Mouse (Mus musculus) forebrain, embryonic 16.5 days (tissue): ENCODE measurements around the gene Mark2. TPM values are rescaled to one million over a fixed set of nuclear protein-coding genes. Genes with fewer than 3 reads are reported as not detected.

ENCODE experiments used
- ATAC-seq: fragments of 200-750 bp; cut with Nextera tagmentation; 2 replicates; pipeline ENCODE4 v1.8.0; 2017; ENCODE audit warnings: mild to moderate bottlenecking, moderate library complexity
- H3K27ac ChIP-seq: fragments of 300-500 bp; sonication (generic); 2 replicates; pipeline ENCODE4 v1.5.1; 2014; ENCODE audit warnings: low read length, control low read depth
- H3K27me3 ChIP-seq: fragments of 300-500 bp; sonication (generic); replicated peaks from 2 replicates; pipeline ENCODE4 v1.6.1; 2014; ENCODE audit warnings: low read length; ENCODE audit not compliant: control insufficient read depth, insufficient read depth
- H3K36me3 ChIP-seq: fragments of 300-500 bp; sonication (generic); 2 replicates; pipeline ENCODE4 v1.6.1; 2014; ENCODE audit not compliant: control insufficient read depth, insufficient read depth
- H3K4me1 ChIP-seq: fragments of 300-500 bp; sonication (generic); replicated peaks from 2 replicates; pipeline ENCODE4 v1.6.1; 2014; ENCODE audit warnings: low read length; ENCODE audit not compliant: control insufficient read depth, insufficient read depth
- H3K4me2 ChIP-seq: fragments of 300-500 bp; sonication (generic); 2 replicates; pipeline ENCODE4 v1.6.1; 2014; ENCODE audit warnings: mild to moderate bottlenecking, low read length, control low read depth
- H3K4me3 ChIP-seq: fragments of 300-500 bp; sonication (generic); replicated peaks from 2 replicates; pipeline ENCODE4 v1.5.1; 2014; ENCODE audit warnings: mild to moderate bottlenecking, low read length, control low read depth
- H3K9ac ChIP-seq: fragments of 300-500 bp; sonication (generic); replicated peaks from 2 replicates; pipeline ENCODE4 v1.6.1; 2014; ENCODE audit warnings: low read depth, low read length, control low read depth
- H3K9me3 ChIP-seq: fragments of 300-500 bp; sonication (generic); 2 replicates; pipeline ENCODE4 v1.6.1; 2016; ENCODE audit warnings: low read length; ENCODE audit not compliant: control insufficient read depth
- WGBS: fragments of 180-500 bp; shearing (Covaris S2); extraction: QIAGEN DNeasy Blood & Tissue Kit; methylation state at CpG from one replicate; pipeline ENCODE4 v1.1.7; 2014; 5-methylcytosine and 5-hydroxymethylcytosine counted together
- polyA plus RNA-seq: library from polyadenylated mRNA; unstranded; fragments of >200 nt; fragmentation: Nextera tagmentation; extraction: Ambion mirVana; gene quantifications from 2 replicates; pipeline ENCODE4 v1.2.1, GENCODE M21; 2015

Mark2 gene
- polyA plus RNA-seq, 1 experiment from 2014 or later: 43.8 TPM

- no peaks in the 10 kb centered on the region for H3K27me3 ChIP-seq
- no peak overlapping the region for H3K4me3 ChIP-seq
- no peak overlapping the region for H3K27ac ChIP-seq
- no peak overlapping the region for H3K4me2 ChIP-seq
- H3K9me3 ChIP-seq: no peaks in the 10 kb centered on the region
- peaks cover 22% of the 10 kb centered on the region for H3K4me1 ChIP-seq
- WGBS: 71% methylated on average over 2 of the region's 2 CpGs
- no peak for ATAC-seq
- no peak overlapping the region for H3K9ac ChIP-seq
- no peaks in the 10 kb centered on the region for H3K36me3 ChIP-seq
These were observed 36.9 kb downstream of the Mark2 start for GRCm38 (mm10) chr19:7304801-7305200.

DNA sequence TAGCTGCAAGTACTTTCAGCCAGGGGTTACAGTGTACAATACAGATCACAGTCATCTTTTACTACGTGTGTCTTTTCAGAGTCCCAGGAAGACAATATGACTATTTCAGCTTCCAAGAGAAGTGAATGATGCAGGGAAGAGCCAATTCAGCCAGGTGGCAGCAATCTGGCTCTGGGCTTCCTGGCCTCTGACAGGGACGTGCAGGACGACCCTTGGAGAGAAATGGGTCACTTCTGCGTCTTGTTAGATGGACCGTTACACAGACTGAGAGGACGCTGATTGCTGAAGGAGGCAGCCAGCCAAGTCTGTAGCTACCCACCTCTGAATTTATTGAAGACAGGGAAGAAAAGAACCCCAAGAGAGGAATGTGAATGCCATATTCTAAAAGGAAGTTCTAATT lies 37.9 kb downstream of the Mark2 start:
- no peak overlapping the region for H3K9ac ChIP-seq
- H3K9me3 ChIP-seq: no peaks in the 10 kb centered on the region
- ATAC-seq: no peak
- 56% methylated on average over 6 of the region's 6 CpGs for WGBS
- H3K27me3 ChIP-seq: no peaks in the 10 kb centered on the region
- H3K36me3 ChIP-seq: no peaks in the 10 kb centered on the region
- H3K27ac ChIP-seq: no peak overlapping the region
- no peak overlapping the region for H3K4me3 ChIP-seq
- no peak overlapping the region for H3K4me2 ChIP-seq
- H3K4me1 ChIP-seq: peaks cover 27% of the 10 kb centered on the region

- H3K4me2 ChIP-seq: no peak overlapping the region
- H3K9me3 ChIP-seq: no peaks in the 10 kb centered on the region
- no peak overlapping the region for H3K27ac ChIP-seq
- H3K4me3 ChIP-seq: no peak overlapping the region
- H3K27me3 ChIP-seq: no peaks in the 10 kb centered on the region
- ATAC-seq: no peak
- peaks cover 16% of the 10 kb centered on the region for H3K4me1 ChIP-seq
- 79% methylated on average over 1 of the region's 1 CpGs for WGBS
- no peaks in the 10 kb centered on the region for H3K36me3 ChIP-seq
- no peak overlapping the region for H3K9ac ChIP-seq
These were observed 39.2 kb downstream of the Mark2 start for GRCm38 (mm10) chr19:7302493-7302797.

GRCm38 (mm10) chr19:7301647-7302492 lies 39.8 kb downstream of the Mark2 start:
- Histone ChIP-seq H3K9ac (no peak overlapping the region), H3K4me3 (no peak overlapping the region), H3K36me3 (no peaks in the 10 kb centered on the region), H3K4me1 (peaks cover 13% of the 10 kb centered on the region), H3K4me2 (no peak overlapping the region), H3K9me3 (no peaks in the 10 kb centered on the region), H3K27ac (0 out of 2 replicates have a peak overlapping the region, but pooled peaks have one; percentile 12), H3K27me3 (no peaks in the 10 kb centered on the region)
- ATAC-seq: no peak
- 74% methylated on average over 7 of the region's 7 CpGs for WGBS

DNA sequence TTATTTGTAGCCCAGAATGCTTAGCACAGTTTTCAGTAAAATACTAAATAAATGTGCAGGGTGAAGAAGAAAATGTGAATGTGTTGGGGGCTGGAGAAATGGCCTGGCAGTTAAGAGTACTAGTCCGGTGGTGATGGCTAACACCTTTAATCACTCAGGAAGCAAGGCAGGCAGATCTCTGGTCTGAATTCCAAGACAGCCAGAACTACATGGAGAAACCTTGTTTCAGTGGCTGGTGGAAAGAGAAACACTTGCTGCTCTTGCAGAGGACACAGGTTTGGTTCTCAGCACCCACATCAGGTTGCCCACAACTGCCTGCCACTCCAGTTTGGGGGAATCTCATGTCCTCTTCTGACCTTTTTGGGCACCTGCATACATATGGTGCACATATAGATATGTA lies 41.6 kb downstream of the Mark2 start:
- no peak overlapping the region for H3K4me2 ChIP-seq
- WGBS: 94% methylated on average over 1 of the region's 1 CpGs
- no peak overlapping the region for H3K27ac ChIP-seq
- no peaks in the 10 kb centered on the region for H3K36me3 ChIP-seq
- H3K9me3 ChIP-seq: no peaks in the 10 kb centered on the region
- no peak overlapping the region for H3K9ac ChIP-seq
- no peak for ATAC-seq
- no peaks in the 10 kb centered on the region for H3K27me3 ChIP-seq
- H3K4me3 ChIP-seq: no peak overlapping the region
- peaks cover 13% of the 10 kb centered on the region for H3K4me1 ChIP-seq

- Histone ChIP-seq H3K4me2 (no peak overlapping the region), H3K9me3 (no peaks in the 10 kb centered on the region), H3K4me1 (peaks cover 13% of the 10 kb centered on the region), H3K9ac (no peak overlapping the region), H3K4me3 (no peak overlapping the region), H3K27me3 (no peaks in the 10 kb centered on the region), H3K36me3 (no peaks in the 10 kb centered on the region), H3K27ac (peak overlapping the region; percentile 69)
- peak; percentile 97 for ATAC-seq
These were observed 42.6 kb downstream of the Mark2 start for GRCm38 (mm10) chr19:7299052-7299451.

DNA sequence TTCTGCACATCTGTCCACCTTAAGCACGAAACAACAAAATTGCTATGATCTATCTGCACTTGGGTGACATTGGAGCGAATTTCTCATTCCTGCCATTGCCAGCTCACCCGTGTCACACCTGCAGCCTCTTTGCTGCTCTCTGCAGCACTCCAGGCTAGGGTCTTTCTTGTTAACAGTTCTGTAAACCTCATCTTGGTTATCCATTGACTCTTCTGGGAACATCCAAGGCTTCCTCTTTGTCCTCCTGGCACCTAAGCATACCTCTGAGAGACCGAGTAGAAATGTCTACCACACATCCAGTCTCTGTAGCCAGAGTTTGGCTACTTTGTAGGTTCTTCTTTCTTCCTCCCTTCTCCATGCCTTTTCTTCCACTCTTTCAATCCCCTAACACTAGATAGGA lies 45.7 kb downstream of the Mark2 start:
- Histone ChIP-seq H3K4me3 (no peak overlapping the region), H3K27me3 (no peaks in the 10 kb centered on the region), H3K27ac (no peak overlapping the region), H3K4me2 (no peak overlapping the region), H3K36me3 (no peaks in the 10 kb centered on the region), H3K9me3 (no peaks in the 10 kb centered on the region), H3K4me1 (peaks cover 15% of the 10 kb centered on the region), H3K9ac (no peak overlapping the region)
- no peak for ATAC-seq
- WGBS: 91% methylated on average over 4 of the region's 4 CpGs

DNA sequence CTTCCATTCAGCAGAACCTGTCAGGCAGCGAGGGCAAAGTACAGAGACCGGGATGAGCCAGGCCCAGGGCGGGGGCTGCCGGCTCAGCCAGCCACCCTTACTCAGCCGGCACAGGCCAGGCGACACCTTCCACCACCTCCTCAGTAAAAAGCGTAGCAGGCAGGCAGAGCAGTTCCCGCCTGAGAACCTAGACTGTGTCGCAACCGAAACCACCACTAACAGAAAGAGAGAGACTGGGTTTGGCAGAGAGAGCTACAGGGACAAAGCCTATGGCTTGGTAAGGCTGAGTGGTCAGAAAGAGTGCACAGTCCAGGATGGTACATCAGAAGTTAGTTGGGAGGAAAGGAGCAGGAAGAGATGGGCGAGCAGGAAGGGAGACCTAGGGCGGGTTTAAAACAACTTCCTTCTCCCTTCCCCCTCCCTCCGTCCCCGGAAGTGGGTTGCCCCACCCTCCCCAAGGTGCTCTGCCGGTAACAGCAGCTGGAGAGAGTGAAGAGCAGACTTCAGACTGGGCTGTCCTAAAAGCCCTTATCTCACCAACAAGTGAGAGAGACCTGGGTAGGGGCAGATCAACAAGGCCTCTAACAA lies 46.5 kb downstream of the Mark2 start:
- Histone ChIP-seq H3K4me2 (no peak overlapping the region), H3K4me3 (no peak overlapping the region), H3K27ac (no peak overlapping the region), H3K4me1 (peaks cover 15% of the 10 kb centered on the region), H3K9ac (no peak overlapping the region), H3K36me3 (no peaks in the 10 kb centered on the region), H3K9me3 (no peaks in the 10 kb centered on the region), H3K27me3 (no peaks in the 10 kb centered on the region)
- WGBS: 81% methylated on average over 15 of the region's 15 CpGs
- ATAC-seq: no peak

DNA sequence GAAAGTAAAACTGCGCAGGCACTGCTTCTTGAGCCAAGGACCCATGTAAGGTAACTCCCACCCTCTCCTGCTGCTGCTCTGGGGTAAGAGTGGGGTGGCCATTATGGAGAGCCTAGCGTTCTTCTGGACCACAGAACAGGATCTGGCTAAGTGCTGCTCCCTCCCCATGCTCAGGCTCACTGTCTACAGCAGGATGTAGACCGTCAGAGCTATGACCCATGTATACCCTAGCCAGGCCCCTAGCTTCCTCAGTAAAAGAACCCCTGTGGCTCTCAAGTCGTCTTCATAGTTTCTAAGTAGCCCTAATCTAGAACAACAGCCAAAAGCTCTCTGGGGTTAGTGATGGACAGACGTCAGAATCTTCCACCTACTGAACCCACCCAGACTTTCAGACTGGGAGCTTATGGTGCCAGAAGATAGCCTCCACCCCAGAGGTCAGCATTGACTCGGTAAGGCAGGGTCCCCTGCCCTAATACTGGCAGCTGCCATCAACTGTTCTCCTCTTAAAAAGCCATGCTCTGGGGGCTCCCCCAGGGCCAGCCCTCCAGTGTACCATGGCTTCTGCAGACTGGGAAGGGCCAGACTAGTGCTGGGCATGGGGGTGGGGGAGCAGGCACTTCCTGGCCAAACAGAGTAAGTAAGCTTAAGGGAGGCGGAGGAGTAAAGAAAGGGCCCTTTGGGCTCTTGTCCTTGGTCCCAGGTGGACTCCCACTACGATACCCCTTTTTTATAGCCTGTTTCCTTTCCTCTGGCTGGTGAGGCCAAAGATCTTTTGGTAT lies 47.4 kb downstream of the Mark2 start:
- peaks cover 13% of the 10 kb centered on the region for H3K4me1 ChIP-seq
- no peaks in the 10 kb centered on the region for H3K27me3 ChIP-seq
- H3K4me2 ChIP-seq: no peak overlapping the region
- no peak overlapping the region for H3K4me3 ChIP-seq
- 79% methylated on average over 8 of the region's 8 CpGs for WGBS
- H3K36me3 ChIP-seq: no peaks in the 10 kb centered on the region
- no peak overlapping the region for H3K9ac ChIP-seq
- no peak for ATAC-seq
- no peak overlapping the region for H3K27ac ChIP-seq
- H3K9me3 ChIP-seq: no peaks in the 10 kb centered on the region
